Mouse (Mus musculus) heart, embryonic 15.5 days (tissue): ENCODE data around the gene Gm49711. TPM values are rescaled to one million over a fixed set of nuclear protein-coding genes. Genes with fewer than 3 reads are reported as not detected.
A peak's percentile ranks its signal among the peaks of the same experiment; 100 is the strongest.

Source experiments
- ATAC-seq: fragments of 200-750 bp; cut with Nextera tagmentation; replicated peaks from 2 replicates; pipeline ENCODE4 v1.8.0; 2017; ENCODE audit warnings: low read depth, moderate TSS enrichment; ENCODE audit not compliant: insufficient number of reproducible peaks, insufficient read depth, low FRiP score
- H3K27ac ChIP-seq: fragments of 300-500 bp; sonication (generic); 2 replicates; pipeline ENCODE4 v1.5.1; 2015; ENCODE audit warnings: mild to moderate bottlenecking, inconsistent platforms
- H3K27me3 ChIP-seq: fragments of 300-500 bp; sonication (generic); 2 replicates; pipeline ENCODE4 v1.6.1; 2015; ENCODE audit warnings: inconsistent platforms
- H3K36me3 ChIP-seq: fragments of 300-500 bp; sonication (generic); 2 replicates; pipeline ENCODE4 v1.6.1; 2015; ENCODE audit warnings: mild to moderate bottlenecking, inconsistent platforms
- H3K4me1 ChIP-seq: fragments of 300-500 bp; sonication (generic); replicated peaks from 2 replicates; pipeline ENCODE4 v1.6.1; 2015; ENCODE audit warnings: inconsistent platforms
- H3K4me2 ChIP-seq: fragments of 300-500 bp; sonication (generic); 2 replicates; pipeline ENCODE4 v1.6.1; 2015; ENCODE audit warnings: inconsistent platforms, mild to moderate bottlenecking, moderate library complexity
- H3K4me3 ChIP-seq: fragments of 300-500 bp; sonication (generic); 2 replicates; pipeline ENCODE4 v1.5.1; 2015; ENCODE audit warnings: mild to moderate bottlenecking, inconsistent platforms
- H3K9ac ChIP-seq: fragments of 300-500 bp; sonication (generic); 2 replicates; pipeline ENCODE4 v1.6.1; 2015; ENCODE audit warnings: mild to moderate bottlenecking, inconsistent platforms
- H3K9me3 ChIP-seq: fragments of 300-500 bp; sonication (generic); replicated peaks from 2 replicates; pipeline ENCODE4 v1.6.1; 2016; ENCODE audit warnings: inconsistent platforms
- WGBS: fragments of 180-500 bp; shearing (Covaris S2); methylation state at CpG from one replicate; pipeline ENCODE4 v1.1.7; 2015; ENCODE audit warnings: mixed read lengths; 5-methylcytosine and 5-hydroxymethylcytosine counted together
- polyA plus RNA-seq: library from polyadenylated mRNA; unstranded; fragments of >200 nt; fragmentation: Nextera tagmentation; extraction: Ambion mirVana; gene quantifications from 2 replicates; pipeline ENCODE4 v1.2.1, GENCODE M21; 2015

Gm49711 gene
- polyA plus RNA-seq, 1 experiment from 2014 or later, result not detected

DNA sequence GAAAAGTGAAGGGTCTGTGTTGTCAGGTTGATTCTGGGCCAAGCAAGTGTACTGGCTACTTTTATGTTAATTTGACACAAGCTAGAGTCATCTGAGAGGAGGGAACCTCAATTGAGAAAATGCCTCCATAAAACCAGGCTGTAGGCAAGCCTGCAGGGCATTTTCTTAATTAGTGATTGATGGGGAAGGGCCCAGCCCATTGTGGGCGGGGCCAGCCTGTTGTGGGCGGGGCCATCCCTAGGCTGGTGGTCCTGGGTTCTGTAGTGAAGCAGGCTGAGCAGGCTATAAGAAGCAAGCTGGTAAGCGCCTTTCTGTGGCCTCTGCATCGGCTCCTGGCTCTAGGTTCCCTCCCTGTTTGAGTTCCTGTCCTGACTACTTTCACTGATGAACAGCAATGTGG is 69.1 kb downstream of the Gm49711 start:
- Histone ChIP-seq H3K4me3 (no peak overlapping the region), H3K27me3 (no peaks in the 10 kb centered on the region), H3K27ac (no peak overlapping the region), H3K4me2 (no peak overlapping the region), H3K4me1 (no peaks in the 10 kb centered on the region), H3K9ac (no peak overlapping the region), H3K36me3 (no peaks in the 10 kb centered on the region), H3K9me3 (peaks cover 4% of the 10 kb centered on the region; the same call in 1 of the 2 replicates)
- WGBS, result 62% methylated on average over 4 of the region's 4 CpGs
- ATAC-seq, result no peak

DNA sequence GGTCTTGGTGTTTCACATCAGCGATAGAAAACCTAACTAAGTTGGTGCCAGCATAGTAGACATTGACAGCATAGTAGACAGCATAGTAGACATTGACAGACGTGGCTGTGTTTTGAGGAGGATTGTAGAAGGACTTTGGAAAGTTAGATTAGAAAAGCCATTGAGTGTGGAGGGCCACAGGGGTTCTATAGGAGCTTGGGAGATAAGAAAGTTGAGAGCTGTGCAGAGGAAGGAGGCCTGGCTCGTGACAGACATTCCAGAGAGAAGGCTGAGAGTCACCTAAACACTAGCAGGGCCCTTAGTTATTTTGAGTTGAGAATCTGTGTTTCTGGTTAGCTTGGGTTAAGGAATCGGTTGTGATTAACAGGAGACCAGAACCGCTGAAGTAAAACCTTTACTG is 69.5 kb downstream of the Gm49711 start:
- no peak overlapping the region for H3K9ac ChIP-seq
- H3K9me3 ChIP-seq, result peaks cover 4% of the 10 kb centered on the region; the same call in 1 of the 2 replicates
- H3K4me3 ChIP-seq, result no peak overlapping the region
- 64% methylated on average over 5 of the region's 5 CpGs for WGBS
- H3K4me2 ChIP-seq, result no peak overlapping the region
- H3K27ac ChIP-seq, result no peak overlapping the region
- no peaks in the 10 kb centered on the region for H3K36me3 ChIP-seq
- H3K4me1 ChIP-seq, result no peaks in the 10 kb centered on the region
- ATAC-seq, result no peak
- H3K27me3 ChIP-seq, result no peaks in the 10 kb centered on the region

DNA sequence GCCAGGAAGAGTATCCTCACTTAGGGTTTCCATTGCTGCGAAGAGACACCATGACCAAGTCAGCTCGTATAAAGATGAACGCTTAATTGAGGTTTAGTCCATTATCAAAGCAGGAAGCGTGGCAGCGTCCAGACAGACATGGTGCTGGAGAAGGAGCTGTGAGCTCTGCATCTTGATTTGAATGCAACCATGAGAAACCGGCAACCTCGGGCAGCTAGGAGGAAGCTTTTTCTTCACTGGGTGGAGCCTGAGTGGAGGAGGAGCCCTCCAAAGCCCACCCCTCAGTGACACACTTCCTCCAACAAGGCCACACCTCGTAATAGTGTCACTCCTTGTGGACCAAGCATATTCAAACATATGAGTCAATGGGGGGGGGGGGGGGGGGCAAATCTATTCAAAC is 71.7 kb downstream of the Gm49711 start:
- Histone ChIP-seq H3K4me2 (no peak overlapping the region), H3K9ac (no peak overlapping the region), H3K27me3 (no peaks in the 10 kb centered on the region), H3K27ac (no peak overlapping the region), H3K9me3 (no peaks in the 10 kb centered on the region), H3K4me3 (no peak overlapping the region), H3K36me3 (no peaks in the 10 kb centered on the region), H3K4me1 (no peaks in the 10 kb centered on the region)
- WGBS, result 85% methylated on average over 8 of the region's 8 CpGs
- ATAC-seq, result no peak

DNA sequence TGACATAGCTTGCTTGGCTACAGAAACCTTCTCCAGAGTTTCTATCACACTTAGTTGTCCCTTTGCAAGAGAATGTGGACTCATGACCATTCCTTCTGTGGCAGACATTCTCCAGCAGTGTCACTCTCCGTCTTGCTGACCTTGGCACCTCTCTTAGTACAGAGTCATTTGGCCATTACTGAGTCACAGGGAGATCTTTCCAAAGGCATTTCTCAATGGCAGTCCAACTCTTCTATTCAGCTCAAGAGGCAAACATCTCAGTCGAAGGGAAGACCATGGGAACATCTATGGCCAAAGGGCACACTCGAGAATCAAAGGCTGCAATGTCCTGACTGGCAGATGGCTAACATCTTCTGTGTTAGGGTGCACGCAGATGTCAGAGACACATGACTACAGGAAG is 74.4 kb downstream of the Gm49711 start:
- Histone ChIP-seq H3K4me1 (no peaks in the 10 kb centered on the region), H3K4me3 (no peak overlapping the region), H3K9me3 (no peaks in the 10 kb centered on the region), H3K36me3 (no peaks in the 10 kb centered on the region), H3K9ac (no peak overlapping the region), H3K4me2 (no peak overlapping the region), H3K27me3 (no peaks in the 10 kb centered on the region), H3K27ac (no peak overlapping the region)
- WGBS, result 80% methylated on average over 4 of the region's 4 CpGs
- no peak for ATAC-seq

DNA sequence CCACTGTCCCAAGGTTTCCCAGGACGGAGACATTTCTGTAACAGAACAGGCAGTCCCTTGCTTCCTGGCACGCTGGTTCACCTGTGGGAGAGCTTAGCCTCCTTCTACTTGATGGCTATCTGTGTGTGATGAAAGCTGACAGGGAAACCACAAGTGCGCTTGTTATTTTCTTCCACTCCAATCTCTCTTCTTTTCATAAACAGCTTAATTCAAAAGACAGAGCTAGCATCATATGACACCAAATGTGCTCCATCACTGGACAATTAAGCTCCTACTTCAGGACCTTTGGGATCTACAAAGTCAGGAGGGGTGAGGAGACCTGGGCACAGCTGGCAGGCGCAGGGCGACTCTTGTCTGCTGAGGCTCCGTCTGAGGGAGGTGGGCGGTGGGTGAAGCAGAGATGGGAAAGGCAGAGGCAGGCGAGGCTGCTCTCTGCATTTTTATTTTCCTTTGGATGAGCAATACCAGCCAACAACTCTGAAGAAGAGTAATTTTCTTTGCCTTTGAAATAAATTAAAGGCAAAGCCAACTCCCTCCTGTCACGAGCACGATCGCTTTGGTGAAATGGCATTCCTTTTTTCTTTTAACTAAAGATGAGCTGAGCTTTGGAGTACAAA is 76.1 kb downstream of the Gm49711 start:
- 80% methylated on average over 11 of the region's 11 CpGs for WGBS
- Histone ChIP-seq H3K27ac (no peak overlapping the region), H3K9ac (no peak overlapping the region), H3K27me3 (no peaks in the 10 kb centered on the region), H3K4me2 (no peak overlapping the region), H3K4me3 (no peak overlapping the region), H3K4me1 (0 out of 2 replicates have a peak, but pooled peaks cover 1% of the 10 kb centered on the region), H3K9me3 (no peaks in the 10 kb centered on the region), H3K36me3 (no peaks in the 10 kb centered on the region)
- ATAC-seq, result no peak

DNA sequence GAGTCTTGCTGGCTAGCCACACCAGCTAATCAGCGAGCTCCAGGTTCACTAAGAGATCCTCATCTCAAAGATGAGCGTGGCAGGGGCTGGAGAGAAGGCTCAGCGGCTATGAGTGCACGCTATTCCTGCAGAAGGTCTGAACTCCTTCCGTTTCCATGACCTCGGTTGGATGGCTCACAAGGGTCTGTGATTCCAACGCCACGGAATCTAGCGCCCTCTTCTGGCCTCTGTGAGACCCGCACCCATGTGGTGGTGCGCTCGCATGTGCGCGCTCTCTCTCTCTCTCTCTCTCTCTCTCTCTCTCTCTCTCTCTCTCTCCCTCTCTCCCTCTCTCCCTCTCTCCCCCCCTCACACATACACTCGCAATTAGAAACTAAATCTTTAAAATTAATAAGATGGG is 78.2 kb downstream of the Gm49711 start:
- Histone ChIP-seq H3K27ac (no peak overlapping the region), H3K4me3 (no peak overlapping the region), H3K4me1 (0 out of 2 replicates have a peak, but pooled peaks cover 4% of the 10 kb centered on the region), H3K9me3 (no peaks in the 10 kb centered on the region), H3K27me3 (no peaks in the 10 kb centered on the region), H3K4me2 (no peak overlapping the region), H3K9ac (no peak overlapping the region), H3K36me3 (no peaks in the 10 kb centered on the region)
- 90% methylated on average over 15 of the region's 15 CpGs for WGBS
- no peak for ATAC-seq

DNA sequence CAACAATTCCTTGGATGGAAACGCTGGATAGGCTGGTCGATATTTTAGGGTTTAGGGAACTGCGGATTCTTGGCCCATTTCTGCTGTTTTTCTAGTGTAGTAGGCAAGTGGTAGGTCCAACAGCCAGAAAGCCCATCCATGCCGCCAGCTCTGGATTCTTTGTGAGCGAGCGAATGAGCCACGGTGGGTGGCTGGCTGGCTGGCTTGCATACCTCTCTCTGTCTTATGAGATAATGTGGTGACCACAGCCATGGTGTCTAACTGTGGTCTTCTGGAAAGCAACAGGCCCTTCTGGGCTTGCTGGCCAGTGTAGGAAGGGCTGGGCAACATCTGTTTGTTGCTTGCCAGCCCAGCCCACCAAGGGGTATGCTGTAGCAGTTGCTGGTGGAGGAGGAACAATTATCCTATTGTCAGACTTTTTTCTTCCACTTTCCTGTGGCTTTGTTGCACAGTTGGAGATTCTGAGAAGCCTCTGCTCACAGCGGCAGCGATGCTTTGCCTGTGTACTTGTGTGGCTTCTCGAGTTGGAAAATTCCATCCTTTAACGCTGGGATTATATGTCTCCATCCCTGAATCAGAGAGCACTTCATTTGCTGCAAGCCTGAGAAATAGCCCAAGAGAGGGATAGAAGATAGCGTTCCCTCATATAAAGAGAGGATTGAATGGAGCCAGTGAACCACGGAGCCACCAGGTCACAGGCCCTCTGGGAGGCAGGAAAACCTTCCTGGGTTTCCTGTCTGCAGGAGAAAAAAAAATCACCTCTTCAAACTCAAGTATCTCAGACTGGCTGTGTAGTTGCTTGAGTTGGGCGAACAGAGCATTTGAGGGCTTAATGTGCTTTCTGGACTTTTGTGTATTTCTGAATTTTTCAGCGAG is 81.5 kb downstream of the Gm49711 start:
- WGBS, result 65% methylated on average over 15 of the region's 15 CpGs
- H3K27ac ChIP-seq, result 0 out of 2 replicates have a peak overlapping the region, but pooled peaks have one; percentile 1
- no peak for ATAC-seq
- no peak overlapping the region for H3K9ac ChIP-seq
- 0 out of 2 replicates have a peak, but pooled peaks cover 4% of the 10 kb centered on the region for H3K4me1 ChIP-seq
- no peaks in the 10 kb centered on the region for H3K36me3 ChIP-seq
- no peak overlapping the region for H3K4me2 ChIP-seq
- H3K4me3 ChIP-seq, result no peak overlapping the region
- H3K9me3 ChIP-seq, result no peaks in the 10 kb centered on the region
- H3K27me3 ChIP-seq, result no peaks in the 10 kb centered on the region

DNA sequence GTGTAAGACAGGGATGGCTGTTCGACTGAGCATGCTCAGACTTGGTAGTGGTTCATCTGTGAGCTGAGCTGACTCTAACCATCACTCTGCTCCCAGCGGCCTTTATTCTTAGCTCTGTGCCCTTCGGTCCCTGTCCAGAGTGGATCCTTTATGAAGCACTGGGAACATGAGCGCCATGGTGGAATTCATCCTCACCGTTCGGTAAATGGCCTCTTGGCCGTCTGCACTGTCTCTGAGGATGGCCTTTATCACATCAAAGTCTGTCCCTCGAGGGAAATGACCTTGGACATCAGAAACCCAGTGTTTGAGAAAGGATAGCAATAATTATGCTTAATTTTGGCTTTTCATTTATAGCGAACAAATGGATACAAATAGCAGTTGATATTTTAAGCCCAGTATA is 82.2 kb downstream of the Gm49711 start:
- no peaks in the 10 kb centered on the region for H3K27me3 ChIP-seq
- 0 out of 2 replicates have a peak, but pooled peaks cover 4% of the 10 kb centered on the region for H3K4me1 ChIP-seq
- ATAC-seq, result no peak
- no peak overlapping the region for H3K27ac ChIP-seq
- no peaks in the 10 kb centered on the region for H3K9me3 ChIP-seq
- no peaks in the 10 kb centered on the region for H3K36me3 ChIP-seq
- WGBS, result 77% methylated on average over 9 of the region's 9 CpGs
- no peak overlapping the region for H3K9ac ChIP-seq
- no peak overlapping the region for H3K4me2 ChIP-seq
- no peak overlapping the region for H3K4me3 ChIP-seq

DNA sequence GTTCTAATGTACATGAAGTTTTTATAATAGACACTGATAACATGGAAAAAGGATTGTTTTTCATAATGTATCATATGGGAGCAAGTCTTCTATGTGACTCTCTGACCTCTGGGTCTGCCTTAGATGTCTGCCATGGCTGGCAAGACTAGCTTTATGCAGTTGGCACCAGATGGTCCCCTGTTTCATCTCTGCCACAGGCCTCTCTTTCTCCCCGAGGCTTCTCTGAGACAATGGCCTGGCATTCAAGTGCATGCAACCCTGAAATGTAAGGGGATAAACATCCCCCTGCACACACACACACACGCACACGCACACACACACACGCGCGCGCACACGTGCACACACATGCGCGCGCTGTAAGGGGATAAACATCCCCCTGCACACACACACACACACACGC is 82.9 kb downstream of the Gm49711 start:
- Histone ChIP-seq H3K4me1 (0 out of 2 replicates have a peak, but pooled peaks cover 4% of the 10 kb centered on the region), H3K4me3 (no peak overlapping the region), H3K4me2 (no peak overlapping the region), H3K36me3 (no peaks in the 10 kb centered on the region), H3K27ac (no peak overlapping the region), H3K9me3 (no peaks in the 10 kb centered on the region), H3K27me3 (no peaks in the 10 kb centered on the region), H3K9ac (no peak overlapping the region)
- WGBS, result 96% methylated on average over 12 of the region's 12 CpGs
- ATAC-seq, result no peak

DNA sequence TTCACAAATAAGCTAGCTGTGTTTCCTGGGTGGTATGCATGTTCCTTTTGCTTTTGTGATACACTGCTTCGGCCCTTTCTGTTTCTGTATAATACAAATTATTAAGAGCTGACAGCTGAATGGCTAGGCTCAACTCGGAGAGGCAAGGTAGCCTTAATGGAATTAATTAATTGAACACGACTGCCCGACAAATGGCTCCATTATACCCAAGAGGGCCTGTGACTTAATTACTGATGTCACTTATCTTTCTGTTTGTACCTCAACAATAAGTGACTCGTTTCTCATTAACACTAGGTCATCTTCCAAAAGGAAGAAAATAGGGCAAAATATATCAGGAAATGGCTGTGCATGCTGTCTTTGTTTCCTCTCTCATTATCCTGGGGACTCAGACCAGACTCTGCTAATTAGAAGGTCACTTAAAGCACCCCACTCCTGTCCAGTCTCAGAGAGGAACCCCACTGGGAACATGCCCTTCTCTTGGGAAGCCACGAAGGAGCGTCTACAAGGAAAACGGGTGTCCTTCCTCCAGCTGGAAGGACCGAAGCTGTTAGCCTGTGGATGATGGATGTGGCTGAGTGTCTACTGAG is 84.4 kb downstream of the Gm49711 start:
- WGBS, result 76% methylated on average over 9 of the region's 9 CpGs
- Histone ChIP-seq H3K36me3 (no peaks in the 10 kb centered on the region), H3K27ac (no peak overlapping the region), H3K27me3 (no peaks in the 10 kb centered on the region), H3K9ac (no peak overlapping the region), H3K4me1 (0 out of 2 replicates have a peak, but pooled peaks cover 4% of the 10 kb centered on the region), H3K9me3 (no peaks in the 10 kb centered on the region), H3K4me3 (no peak overlapping the region), H3K4me2 (no peak overlapping the region)
- no peak for ATAC-seq

DNA sequence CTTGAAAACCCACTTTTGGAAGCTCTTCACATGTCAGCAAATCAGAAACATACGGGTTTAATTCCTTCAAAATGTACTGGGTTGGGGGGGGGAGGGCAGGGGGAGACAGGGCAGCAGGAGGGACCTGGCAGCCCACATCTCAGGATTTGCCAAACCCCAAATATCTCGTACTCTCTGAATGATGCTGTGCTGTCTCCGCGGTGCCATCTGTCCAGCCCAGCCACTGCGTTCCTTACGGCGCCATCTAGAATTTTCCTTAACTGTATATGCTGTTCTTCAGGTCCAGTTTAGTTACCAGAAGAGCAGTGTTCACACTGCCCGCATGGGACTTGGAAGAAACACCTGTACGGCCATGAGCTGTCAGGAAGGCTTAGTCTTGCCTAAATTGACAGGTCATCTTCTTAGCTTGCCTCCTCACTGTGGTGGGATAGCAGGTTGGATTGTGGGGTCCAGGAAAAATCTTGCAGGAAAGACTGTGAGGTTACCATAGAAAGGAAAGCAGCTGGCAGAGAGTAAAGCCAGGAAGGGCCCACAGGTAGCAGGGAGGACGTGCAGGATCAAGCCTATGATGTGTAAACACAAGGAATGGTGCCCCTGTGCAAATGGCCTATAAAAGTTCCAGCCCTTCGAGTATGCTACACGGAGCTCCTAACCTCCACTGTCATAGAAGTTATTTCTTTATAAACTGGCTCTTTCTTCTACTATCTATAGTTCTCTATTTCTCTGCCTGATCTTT is 89.7 kb downstream of the Gm49711 start:
- Histone ChIP-seq H3K4me1 (no peaks in the 10 kb centered on the region), H3K4me2 (no peak overlapping the region), H3K4me3 (no peak overlapping the region), H3K27ac (no peak overlapping the region), H3K9ac (no peak overlapping the region), H3K36me3 (no peaks in the 10 kb centered on the region), H3K9me3 (no peaks in the 10 kb centered on the region), H3K27me3 (no peaks in the 10 kb centered on the region)
- 81% methylated on average over 12 of the region's 12 CpGs for WGBS
- ATAC-seq, result no peak
